Mouse (Mus musculus) C2C12 (cell line): ENCODE measurements around the gene Ndufa5.

Source experiments
- CTCF ChIP-seq: IDR thresholded peaks from one replicate; pipeline ENCODE4 v1.5.1; 2011; ENCODE audit not compliant: control insufficient read depth, insufficient read depth, insufficient read length
- MYOD1 ChIP-seq: IDR thresholded peaks from one replicate; pipeline ENCODE4 v1.6.1; 2011; ENCODE audit warnings: low read depth; ENCODE audit not compliant: control insufficient read depth, insufficient read length
- USF1 ChIP-seq: IDR thresholded peaks from one replicate; pipeline ENCODE4 v1.6.1; 2011; ENCODE audit warnings: low read depth, mild to moderate bottlenecking, control low read depth, moderate library complexity

DNA sequence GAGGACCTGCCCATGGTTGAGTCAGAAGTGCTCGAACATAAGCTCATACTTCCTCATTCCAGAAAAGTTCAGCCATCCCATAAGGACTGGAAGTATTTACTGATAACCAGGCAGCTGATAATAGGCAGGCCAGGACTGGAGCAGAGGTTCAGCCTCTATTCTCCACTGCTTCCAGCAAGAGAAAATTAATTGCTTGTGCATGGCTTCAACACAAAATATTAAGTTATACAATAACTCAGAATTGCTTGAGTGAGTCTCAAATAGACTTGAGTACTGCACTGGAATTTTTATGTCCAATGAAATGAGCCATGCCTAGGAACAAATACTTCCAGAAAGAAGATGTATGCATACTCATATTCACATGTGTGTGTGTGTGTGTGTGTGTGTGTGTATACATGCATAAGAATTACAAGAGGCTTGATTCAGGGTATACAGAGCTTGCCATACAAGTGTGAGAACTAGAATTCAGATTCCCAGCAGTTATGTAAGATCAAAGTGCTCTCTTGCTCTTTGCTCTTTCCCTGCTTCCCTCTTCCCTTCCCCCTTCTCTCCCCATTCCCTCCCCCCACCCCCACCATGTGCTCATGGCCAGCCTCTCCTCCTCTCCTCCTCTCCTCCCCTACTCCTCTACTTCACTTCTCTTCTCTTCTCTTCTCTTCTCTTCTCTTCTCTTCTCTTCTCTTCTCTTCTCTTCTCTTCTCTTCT is 19.1 kb upstream of the Ndufa5 start:
- TF ChIP-seq CTCF (no peak), MYOD1 (no peak), USF1 (no peak)
